Mouse (Mus musculus) liver, adult 2 months (tissue): Measurements from ENCODE around the gene Slc17a7. TPM values are rescaled to one million over a fixed set of nuclear protein-coding genes. Genes with fewer than 3 reads are reported as not detected.

Source experiments
- DNase-seq: peaks from one replicate; pipeline ENCODE4 v3.0.0-alpha.2; 2011; ENCODE audit warnings: low read depth, low spot score; ENCODE audit errors: extremely low read depth
- H3K27ac ChIP-seq: fragments of 200-500 bp; replicated peaks from 2 replicates; pipeline ENCODE4 v1.5.1; 2012; ENCODE audit warnings: low read depth, mild to moderate bottlenecking, control low read depth, inconsistent platforms, low read length; ENCODE audit not compliant: insufficient read depth
- H3K27me3 ChIP-seq: fragments of 200-500 bp; 2 replicates; pipeline ENCODE4 v1.6.1; 2012; ENCODE audit warnings: mild to moderate bottlenecking, moderate library complexity, low read length, inconsistent platforms; ENCODE audit not compliant: control insufficient read depth, insufficient read depth
- H3K36me3 ChIP-seq: fragments of 200-500 bp; 2 replicates; pipeline ENCODE4 v1.6.1; 2012; ENCODE audit warnings: low read length, inconsistent platforms; ENCODE audit not compliant: control insufficient read depth, insufficient read depth
- H3K4me1 ChIP-seq: fragments of 200-500 bp; 2 replicates; pipeline ENCODE4 v1.6.1; 2011; ENCODE audit warnings: low read length; ENCODE audit not compliant: control insufficient read depth, insufficient read depth
- H3K4me3 ChIP-seq: fragments of 200-500 bp; 2 replicates; pipeline ENCODE4 v1.5.1; 2011; ENCODE audit warnings: low read depth, mild to moderate bottlenecking, control low read depth, low read length, moderate library complexity; ENCODE audit not compliant: insufficient read depth
- H3K79me2 ChIP-seq: fragments of 200-500 bp; 2 replicates; pipeline ENCODE4 v1.6.1; 2012; ENCODE audit warnings: inconsistent platforms, mild to moderate bottlenecking, low read length, moderate library complexity; ENCODE audit not compliant: control insufficient read depth, insufficient read depth
- H3K9ac ChIP-seq: fragments of 200-500 bp; 2 replicates; pipeline ENCODE4 v1.6.1; 2012; ENCODE audit warnings: low read depth, mild to moderate bottlenecking, control low read depth, inconsistent platforms, low read length
- CTCF ChIP-seq: fragments of 200-500 bp; IDR thresholded peaks from 2 replicates; pipeline ENCODE4 v1.5.1; 2011; ENCODE audit warnings: low read depth, low read length, control low read depth
- POLR2A ChIP-seq: fragments of 200-500 bp; IDR thresholded peaks from 2 replicates; pipeline ENCODE4 v1.6.1; 2011; ENCODE audit warnings: low read length, control low read depth; ENCODE audit not compliant: insufficient read depth; ENCODE audit errors: extremely low read depth
- WGBS: fragments of 180-500 bp; shearing (Covaris S2); methylation state at CpG from one replicate; pipeline ENCODE4 v1.1.7; 2018; 5-methylcytosine and 5-hydroxymethylcytosine counted together
- polyA plus RNA-seq: library from polyadenylated mRNA; depleted of rRNA; stranded (reverse); fragments of >200 nt; gene quantifications from 2 replicates; pipeline ENCODE4 v1.2.3, GENCODE M21; 2012
- total RNA-seq: library from RNA; depleted of rRNA; stranded (reverse); fragments of >200 nt; gene quantifications from 2 replicates; pipeline ENCODE4 v1.2.3, GENCODE M21; 2014

The Slc17a7 gene
- total and polyA plus RNA-seq, 2 experiments = not detected

GRCm38 (mm10) chr7:45154993-45155514 lies 8.7 kb upstream of the Slc17a7 start:
- no peaks in the 10 kb centered on the region for H3K27me3 ChIP-seq
- H3K4me1 ChIP-seq = peaks cover 5% of the 10 kb centered on the region; the same call in 1 of the 2 replicates
- 68% methylated on average over 12 of the region's 12 CpGs for WGBS
- no peak overlapping the region for H3K27ac ChIP-seq
- no peak overlapping the region for H3K9ac ChIP-seq
- DNase-seq = no peak
- no peaks in the 10 kb centered on the region for H3K36me3 ChIP-seq
- TF ChIP-seq CTCF (peak; percentile 75), POLR2A (no peak)
- H3K4me3 ChIP-seq = peak overlapping the region; percentile 6; the same call in 1 of the 2 replicates
- no peaks in the 10 kb centered on the region for H3K79me2 ChIP-seq

GRCm38 (mm10) chr7:45155590-45155989 lies 8.2 kb upstream of the Slc17a7 start:
- Histone ChIP-seq H3K4me1 (peaks cover 4% of the 10 kb centered on the region; the same call in 1 of the 2 replicates), H3K4me3 (no peak overlapping the region), H3K27ac (no peak overlapping the region), H3K9ac (no peak overlapping the region), H3K36me3 (no peaks in the 10 kb centered on the region), H3K79me2 (no peaks in the 10 kb centered on the region), H3K27me3 (no peaks in the 10 kb centered on the region)
- TF ChIP-seq CTCF (no peak), POLR2A (no peak)
- no peak for DNase-seq
- WGBS = 87% methylated on average over 9 of the region's 9 CpGs

DNA sequence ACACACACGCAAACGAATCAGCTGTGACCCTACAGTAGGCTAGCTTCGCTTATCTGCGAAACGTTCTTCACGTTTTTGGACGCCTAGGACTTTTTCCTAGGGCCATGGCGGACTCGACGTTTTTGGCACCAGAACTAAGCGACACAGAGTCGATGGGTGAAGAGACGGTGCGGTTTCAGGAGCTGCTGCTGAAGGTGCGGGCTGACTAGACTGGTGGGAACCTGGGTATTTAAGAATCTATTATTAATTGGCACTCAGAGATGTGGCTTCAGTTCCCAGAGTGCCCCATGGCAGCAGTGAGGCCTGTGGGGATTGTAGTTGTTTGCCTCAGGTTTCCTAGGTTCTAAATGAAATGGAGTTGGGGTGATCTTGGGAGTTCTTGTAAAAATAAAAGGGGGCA lies 7.5 kb upstream of the Slc17a7 start:
- TF ChIP-seq POLR2A (no peak), CTCF (no peak)
- Histone ChIP-seq H3K79me2 (no peaks in the 10 kb centered on the region), H3K9ac (no peak overlapping the region), H3K4me3 (no peak overlapping the region), H3K36me3 (no peaks in the 10 kb centered on the region), H3K27me3 (no peaks in the 10 kb centered on the region), H3K27ac (no peak overlapping the region), H3K4me1 (no peaks in the 10 kb centered on the region)
- DNase-seq = no peak
- 95% methylated on average over 15 of the region's 15 CpGs for WGBS

- no peak for DNase-seq
- Histone ChIP-seq H3K27me3 (no peaks in the 10 kb centered on the region), H3K4me1 (0 out of 2 replicates have a peak, but pooled peaks cover 3% of the 10 kb centered on the region), H3K36me3 (no peaks in the 10 kb centered on the region), H3K9ac (no peak overlapping the region), H3K27ac (no peak overlapping the region), H3K4me3 (no peak overlapping the region), H3K79me2 (no peaks in the 10 kb centered on the region)
- WGBS = 91% methylated on average over 14 of the region's 14 CpGs
- TF ChIP-seq POLR2A = no peak
- TF ChIP-seq CTCF = no peak
Measured at GRCm38 (mm10) chr7:45157459-45157858, 6.3 kb upstream of the Slc17a7 start.

- Histone ChIP-seq H3K27me3 (no peaks in the 10 kb centered on the region), H3K36me3 (no peaks in the 10 kb centered on the region), H3K4me1 (0 out of 2 replicates have a peak, but pooled peaks cover 3% of the 10 kb centered on the region), H3K79me2 (no peaks in the 10 kb centered on the region), H3K4me3 (no peak overlapping the region), H3K27ac (no peak overlapping the region), H3K9ac (no peak overlapping the region)
- TF ChIP-seq POLR2A = no peak
- no peak for TF ChIP-seq CTCF
- no peak for DNase-seq
- 97% methylated on average over 6 of the region's 6 CpGs for WGBS
Measured at GRCm38 (mm10) chr7:45158991-45159390, 4.8 kb upstream of the Slc17a7 start.

DNA sequence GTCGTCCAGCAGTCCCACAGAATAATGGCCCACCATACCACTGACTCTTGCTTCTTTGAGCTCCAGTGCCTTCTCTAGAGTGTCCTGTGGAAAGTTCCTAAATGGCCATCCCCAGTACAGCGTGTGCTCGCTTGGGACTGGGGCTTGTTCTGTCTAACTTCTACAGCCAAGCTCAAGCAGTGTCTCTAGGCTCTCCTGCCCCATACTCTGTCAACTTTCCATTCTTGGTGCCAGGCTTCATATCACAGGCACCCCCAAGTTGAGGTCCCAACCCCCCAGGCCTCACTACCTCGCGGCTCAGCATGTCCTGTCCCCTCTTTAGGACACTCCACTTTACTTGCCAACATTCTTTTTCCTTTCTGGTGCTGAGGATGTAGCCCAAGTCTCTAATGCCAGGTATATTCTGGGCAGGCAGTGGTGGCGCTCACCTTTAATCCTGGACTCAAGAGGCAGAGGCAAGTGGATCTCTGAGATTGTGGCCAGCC lies 3.4 kb upstream of the Slc17a7 start:
- no peaks in the 10 kb centered on the region for H3K36me3 ChIP-seq
- H3K27me3 ChIP-seq = no peaks in the 10 kb centered on the region; the same call in 1 of the 2 replicates
- no peak for TF ChIP-seq CTCF
- TF ChIP-seq POLR2A = no peak
- H3K4me3 ChIP-seq = no peak overlapping the region
- 97% methylated on average over 6 of the region's 6 CpGs for WGBS
- no peak overlapping the region for H3K9ac ChIP-seq
- no peak for DNase-seq
- H3K27ac ChIP-seq = no peak overlapping the region
- H3K4me1 ChIP-seq = 0 out of 2 replicates have a peak, but pooled peaks cover 3% of the 10 kb centered on the region
- no peaks in the 10 kb centered on the region for H3K79me2 ChIP-seq
